Mouse (Mus musculus): Measurements from ENCODE around the gene Txndc11. TPM values are rescaled to one million over a fixed set of nuclear protein-coding genes. Genes with fewer than 3 reads are reported as not detected.

Gene Txndc11
- total RNA-seq, 1 experiment from 2014 or later: 44.1 TPM

Small RNAs within 50 kb of the gene (microRNA-seq; reads per million reads assigned to microRNA genes)
- 42.5 to 50.5 reads per million in 2 experiments for gene Gm23935

Other genes with a start within 250 kb of the Txndc11 start
- gene Snn, start 73.7 kb downstream of the Txndc11 start, total RNA-seq (2021): 12.5 and 16.7 TPM in 2 replicates
- 38.6 and 46.5 TPM in 2 replicates for gene Litaf, start 68.5 kb downstream of the Txndc11 start, total RNA-seq (2021)
- gene Zc3h7a, start 41.7 kb upstream of the Txndc11 start, total RNA-seq (2021): 93.1 and 98.6 TPM in 2 replicates
- gene Rsl1d1, start 68.7 kb upstream of the Txndc11 start, total RNA-seq (2021): 71.5 and 79.2 TPM in 2 replicates
- gene Gspt1, start 119.7 kb upstream of the Txndc11 start, total RNA-seq (2021): 131 and 177 TPM in 2 replicates
- not detected in 2 replicates for gene Tnfrsf17, start 179.2 kb upstream of the Txndc11 start, total RNA-seq (2021)
- 16.1 and 20.7 TPM in 2 replicates for gene Snx29, start 188.3 kb upstream of the Txndc11 start, total RNA-seq (2021)